Mouse (Mus musculus) stomach, embryonic 16.5 days (tissue): Measurements from ENCODE around the gene Alox12. TPM values are rescaled to one million over a fixed set of nuclear protein-coding genes. Genes with fewer than 3 reads are reported as not detected.

Experiments
- ATAC-seq: fragments of 200-750 bp; cut with Nextera tagmentation; 2 replicates; pipeline ENCODE4 v1.8.0; 2017; ENCODE audit warnings: moderate number of reproducible peaks, moderate TSS enrichment; ENCODE audit not compliant: insufficient read depth, low FRiP score
- H3K27ac ChIP-seq: fragments of 300-500 bp; sonication (generic); 2 replicates; pipeline ENCODE4 v1.5.1; 2014; ENCODE audit warnings: low read length
- H3K27me3 ChIP-seq: fragments of 300-500 bp; sonication (generic); 2 replicates; pipeline ENCODE4 v1.6.1; 2014; ENCODE audit warnings: low read length, control low read depth, mixed read lengths; ENCODE audit not compliant: control insufficient read depth, insufficient read depth
- H3K36me3 ChIP-seq: fragments of 300-500 bp; sonication (generic); 2 replicates; pipeline ENCODE4 v1.6.1; 2014; ENCODE audit warnings: low read length; ENCODE audit not compliant: control insufficient read depth, insufficient read depth
- H3K4me1 ChIP-seq: fragments of 300-500 bp; sonication (generic); 2 replicates; pipeline ENCODE4 v1.6.1; 2014; ENCODE audit warnings: low read length, control low read depth, mixed read lengths; ENCODE audit not compliant: control insufficient read depth, insufficient read depth
- H3K4me2 ChIP-seq: fragments of 300-500 bp; sonication (generic); 2 replicates; pipeline ENCODE4 v1.6.1; 2014; ENCODE audit warnings: low read depth, low read length, mixed read lengths
- H3K4me3 ChIP-seq: fragments of 300-500 bp; sonication (generic); replicated peaks from 2 replicates; pipeline ENCODE4 v1.5.1; 2014; ENCODE audit warnings: mild to moderate bottlenecking, low read length
- H3K9ac ChIP-seq: fragments of 300-500 bp; sonication (generic); 2 replicates; pipeline ENCODE4 v1.6.1; 2014; ENCODE audit warnings: low read length
- H3K9me3 ChIP-seq: fragments of 300-500 bp; sonication (generic); replicated peaks from 2 replicates; pipeline ENCODE4 v1.6.1; 2016; ENCODE audit warnings: low read length, control low read depth; ENCODE audit not compliant: control insufficient read depth
- WGBS: fragments of 180-500 bp; shearing (Covaris S2); extraction: QIAGEN DNeasy Blood & Tissue Kit; methylation state at CpG from one replicate; pipeline ENCODE4 v1.1.7; 2014; 5-methylcytosine and 5-hydroxymethylcytosine counted together
- polyA plus RNA-seq: library from polyadenylated mRNA; unstranded; fragments of >200 nt; fragmentation: Nextera tagmentation; extraction: Ambion mirVana; gene quantifications from 2 replicates; pipeline ENCODE4 v1.2.1, GENCODE M21; 2015

Alox12 gene
- 17.8 and 21.0 TPM in 2 replicates for polyA plus RNA-seq

DNA sequence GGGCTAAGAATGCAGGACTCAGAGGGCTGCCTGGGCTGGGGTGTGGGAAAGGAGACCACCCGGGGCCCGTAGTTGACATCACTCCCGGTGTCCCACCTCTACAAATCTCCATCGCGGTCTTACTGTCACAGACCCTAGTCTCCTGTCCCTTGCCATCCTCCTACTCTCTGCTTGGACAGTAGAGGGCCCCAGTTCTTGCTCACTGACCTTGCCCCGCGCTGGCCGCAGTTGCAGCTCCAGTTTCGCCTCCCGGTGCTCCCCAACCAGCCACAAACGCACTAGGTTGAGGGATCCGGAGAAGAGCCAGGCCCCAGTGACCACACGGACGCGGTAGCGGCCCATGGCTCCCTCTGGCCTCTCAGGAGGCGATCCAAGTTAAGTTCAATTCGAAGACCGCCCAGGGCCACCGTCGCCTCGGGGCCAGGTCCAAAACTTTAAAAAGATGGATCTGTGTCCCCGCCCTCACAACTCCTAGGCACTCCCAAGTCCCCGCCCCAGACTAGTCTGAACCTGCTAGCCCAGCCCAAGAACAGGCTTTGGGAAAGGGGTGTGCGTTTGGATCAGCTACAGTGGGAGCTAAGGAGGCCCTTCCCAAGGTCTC lies at the start of gene Alox12:
Gene Alox12 (minus strand): TSS at position 423 of the 601 bp plus-strand sequence.
- H3K27ac ChIP-seq, result peak within 1 kb of the TSS; percentile 66

DNA sequence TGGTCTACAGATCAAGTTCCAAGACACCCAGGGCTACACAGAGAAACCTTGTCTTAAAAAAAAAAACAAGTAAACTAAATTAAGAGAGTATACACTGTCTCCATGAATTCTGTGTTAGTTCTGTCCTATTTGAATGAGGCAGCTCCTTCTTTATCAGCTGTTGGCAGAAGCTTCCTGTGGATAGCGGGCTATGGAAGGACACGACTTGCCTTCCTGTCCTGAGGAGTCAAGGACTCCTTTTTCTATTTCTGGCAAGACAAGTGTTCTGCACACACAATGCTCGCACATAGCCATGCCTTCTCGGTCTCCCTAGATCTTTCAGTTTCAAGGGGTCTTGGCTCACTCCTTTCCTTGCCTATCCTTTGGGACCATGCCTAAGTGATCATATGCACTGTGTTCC lies 47.1 kb upstream of the Alox12 start:
- peaks cover 6% of the 10 kb centered on the region for H3K9me3 ChIP-seq
- H3K27ac ChIP-seq, result no peak overlapping the region
- no peak for ATAC-seq
- H3K36me3 ChIP-seq, result no peaks in the 10 kb centered on the region
- H3K27me3 ChIP-seq, result no peaks in the 10 kb centered on the region
- no peak overlapping the region for H3K4me2 ChIP-seq
- H3K9ac ChIP-seq, result no peak overlapping the region
- WGBS, result 82% methylated on average over 4 of the region's 4 CpGs
- no peak overlapping the region for H3K4me3 ChIP-seq
- 0 out of 2 replicates have a peak, but pooled peaks cover 4% of the 10 kb centered on the region for H3K4me1 ChIP-seq

More for the DNA sequence above, at the start of gene Alox12:
- Histone ChIP-seq H3K4me1 (peaks cover 9% of the 10 kb centered on the region; the same call in 1 of the 2 replicates), H3K27me3 (peaks cover 29% of the 10 kb centered on the region), H3K4me2 (peak within 1 kb of the TSS; percentile 61), H3K9ac (peak within 1 kb of the TSS; percentile 74), H3K4me3 (peak within 1 kb of the TSS; percentile 50), H3K36me3 (no peaks in the 10 kb centered on the region), H3K9me3 (no peaks in the 10 kb centered on the region)
- 2% methylated on average over 25 of the region's 25 CpGs for WGBS
- ATAC-seq, result peak; percentile 67; the same call in 1 of the 2 replicates

DNA sequence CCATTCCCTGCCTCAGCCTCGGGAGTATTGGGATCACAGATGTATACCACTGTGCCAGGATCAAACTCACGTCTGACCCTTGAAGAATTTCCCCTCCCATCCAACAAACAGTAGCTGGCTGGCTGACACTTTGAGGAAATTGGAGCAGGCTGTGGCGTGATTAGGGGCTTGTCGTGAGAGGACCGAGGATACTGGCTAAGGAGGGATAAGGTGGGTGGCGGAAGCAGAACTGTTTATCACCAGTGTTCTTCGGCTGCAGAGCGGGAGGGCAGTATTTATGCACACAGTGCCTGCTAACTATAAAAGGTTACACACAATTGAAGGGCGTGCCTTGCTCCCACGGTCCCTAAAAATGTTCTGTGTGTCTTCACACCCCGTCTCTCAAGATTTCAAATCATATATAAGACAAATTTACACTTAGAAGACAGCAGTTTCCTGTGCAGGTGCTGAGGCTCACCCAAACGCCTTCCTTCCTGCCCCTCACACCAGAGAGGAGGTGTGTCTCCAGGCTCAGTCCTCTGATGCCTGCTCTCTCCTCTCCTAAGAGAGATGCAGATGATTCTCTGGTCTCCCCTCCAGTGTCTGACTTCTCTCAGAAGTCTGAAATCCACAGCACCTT lies 42.8 kb upstream of the Alox12 start:
- Histone ChIP-seq H3K4me2 (no peak overlapping the region), H3K27ac (peak overlapping the region; percentile 45; the same call in 1 of the 2 replicates), H3K36me3 (no peaks in the 10 kb centered on the region), H3K9ac (no peak overlapping the region), H3K27me3 (no peaks in the 10 kb centered on the region), H3K4me1 (0 out of 2 replicates have a peak, but pooled peaks cover 4% of the 10 kb centered on the region), H3K4me3 (no peak overlapping the region), H3K9me3 (peaks cover 6% of the 10 kb centered on the region)
- 20% methylated on average over 12 of the region's 12 CpGs for WGBS
- ATAC-seq, result no peak

DNA sequence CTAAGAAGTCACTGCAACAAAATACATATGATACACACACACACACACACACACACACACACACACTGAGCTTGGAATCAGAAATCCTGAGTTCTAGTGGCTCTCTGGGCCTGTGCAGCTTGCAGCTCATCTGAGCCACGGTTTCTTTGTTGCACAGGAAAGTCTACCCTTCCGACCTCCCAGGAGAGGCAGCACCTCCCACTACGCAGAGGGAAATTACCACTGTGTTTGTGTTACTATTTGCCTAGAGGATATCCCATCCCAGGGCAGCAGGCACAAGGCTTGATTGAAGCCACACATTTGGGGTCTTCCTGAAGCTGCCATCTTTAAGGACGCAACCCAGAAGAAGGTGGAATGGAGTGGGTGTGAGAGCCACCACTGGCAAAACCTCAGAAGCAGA lies 42.3 kb upstream of the Alox12 start:
- H3K27ac ChIP-seq, result peak overlapping the region; percentile 45; the same call in 1 of the 2 replicates
- H3K36me3 ChIP-seq, result no peaks in the 10 kb centered on the region
- H3K4me3 ChIP-seq, result no peak overlapping the region
- H3K27me3 ChIP-seq, result no peaks in the 10 kb centered on the region
- 30% methylated on average over 4 of the region's 4 CpGs for WGBS
- no peak overlapping the region for H3K9ac ChIP-seq
- 0 out of 2 replicates have a peak, but pooled peaks cover 4% of the 10 kb centered on the region for H3K4me1 ChIP-seq
- H3K4me2 ChIP-seq, result no peak overlapping the region
- no peak for ATAC-seq
- H3K9me3 ChIP-seq, result peaks cover 6% of the 10 kb centered on the region

DNA sequence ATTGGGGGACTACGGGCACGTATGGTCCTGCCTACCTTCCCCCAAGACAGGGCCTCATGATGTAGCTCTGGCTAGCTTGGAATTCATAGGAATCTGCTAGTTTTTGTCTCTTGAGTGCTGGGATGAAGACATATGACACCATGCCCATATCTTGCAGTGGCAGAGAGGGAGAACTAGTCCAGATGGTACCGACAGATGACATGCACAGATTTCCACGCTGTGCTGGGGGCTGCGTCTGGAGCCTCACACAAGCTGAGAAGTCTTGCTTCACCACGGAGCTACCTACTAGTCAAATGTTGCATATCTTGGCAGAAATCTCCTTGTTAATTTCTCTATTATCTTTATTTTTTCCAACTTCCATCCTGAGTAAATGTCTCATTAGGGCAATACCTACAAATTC lies 38.7 kb upstream of the Alox12 start:
- no peaks in the 10 kb centered on the region for H3K9me3 ChIP-seq
- no peak for ATAC-seq
- H3K36me3 ChIP-seq, result no peaks in the 10 kb centered on the region
- no peak overlapping the region for H3K4me3 ChIP-seq
- H3K9ac ChIP-seq, result no peak overlapping the region
- WGBS, result 84% methylated on average over 6 of the region's 6 CpGs
- no peaks in the 10 kb centered on the region for H3K27me3 ChIP-seq
- H3K4me1 ChIP-seq, result 0 out of 2 replicates have a peak, but pooled peaks cover 4% of the 10 kb centered on the region
- H3K27ac ChIP-seq, result no peak overlapping the region
- no peak overlapping the region for H3K4me2 ChIP-seq

DNA sequence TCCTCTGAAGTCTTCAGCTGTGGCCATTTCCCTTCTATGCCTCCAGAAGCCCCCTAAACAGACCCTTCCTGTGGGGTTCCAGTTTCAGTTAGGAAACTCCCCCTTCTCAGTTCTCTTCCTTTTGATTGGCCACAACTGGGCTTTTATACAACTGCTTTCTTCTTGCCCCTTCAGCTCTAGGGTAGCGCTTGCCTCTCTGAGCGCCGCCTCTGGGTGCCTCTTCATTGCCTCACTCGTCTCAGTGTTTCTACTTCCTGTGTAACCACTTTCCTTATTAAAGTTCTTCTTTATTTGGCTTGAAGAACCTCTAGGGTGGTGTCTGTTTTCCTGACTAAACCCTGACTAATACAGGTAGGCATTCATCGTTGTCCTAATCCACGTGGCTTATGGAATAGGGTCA lies 36.1 kb upstream of the Alox12 start:
- Histone ChIP-seq H3K4me2 (no peak overlapping the region), H3K4me1 (no peaks in the 10 kb centered on the region), H3K36me3 (no peaks in the 10 kb centered on the region), H3K9ac (no peak overlapping the region), H3K27ac (no peak overlapping the region), H3K4me3 (no peak overlapping the region), H3K27me3 (no peaks in the 10 kb centered on the region), H3K9me3 (no peaks in the 10 kb centered on the region)
- 84% methylated on average over 6 of the region's 6 CpGs for WGBS
- ATAC-seq, result no peak

DNA sequence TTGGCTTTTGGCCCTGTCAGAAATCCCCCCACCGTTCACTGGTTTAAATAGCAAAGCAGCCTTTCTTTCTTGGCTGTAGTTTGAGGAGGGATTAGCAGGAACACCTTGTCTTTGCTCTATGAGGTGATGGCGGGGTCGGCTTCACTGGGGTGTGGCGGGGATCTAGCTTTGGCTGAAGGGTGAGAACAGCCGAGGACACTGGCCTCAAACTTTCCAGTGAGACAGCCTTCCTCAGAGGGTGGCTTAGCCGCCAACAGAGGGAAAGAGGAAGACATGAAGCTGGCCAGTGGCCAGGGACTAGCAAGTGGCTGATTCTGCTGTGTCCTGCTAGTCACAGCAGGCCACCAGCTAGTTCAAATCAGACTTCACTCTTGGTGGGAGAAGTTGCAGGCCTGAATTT lies 34.1 kb upstream of the Alox12 start:
- H3K9ac ChIP-seq, result no peak overlapping the region
- H3K9me3 ChIP-seq, result no peaks in the 10 kb centered on the region
- no peaks in the 10 kb centered on the region for H3K4me1 ChIP-seq
- ATAC-seq, result no peak
- peak overlapping the region; percentile 31 for H3K27ac ChIP-seq
- no peaks in the 10 kb centered on the region for H3K27me3 ChIP-seq
- H3K4me2 ChIP-seq, result no peak overlapping the region
- 30% methylated on average over 6 of the region's 6 CpGs for WGBS
- no peak overlapping the region for H3K4me3 ChIP-seq
- no peaks in the 10 kb centered on the region for H3K36me3 ChIP-seq

DNA sequence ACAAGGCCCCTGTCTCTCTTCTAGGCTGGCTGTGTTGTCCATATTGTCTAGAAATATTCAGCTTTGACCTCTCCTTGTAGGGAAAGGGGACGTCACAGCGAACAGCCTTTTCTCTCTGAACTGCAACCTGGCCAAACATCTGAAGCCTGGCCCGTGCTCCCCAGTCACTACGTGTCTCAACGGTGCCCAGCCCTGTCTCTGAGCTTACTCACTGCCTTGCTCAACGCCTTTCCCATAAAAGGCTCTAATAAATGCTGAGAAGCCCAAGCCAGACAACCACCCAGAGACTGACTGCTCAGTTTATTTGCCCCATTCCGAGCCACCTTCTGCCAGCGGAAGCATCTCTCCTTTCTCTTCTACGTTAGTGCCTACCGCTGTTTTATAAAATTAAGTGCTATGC lies 32.9 kb upstream of the Alox12 start:
- Histone ChIP-seq H3K4me1 (no peaks in the 10 kb centered on the region), H3K27ac (peak overlapping the region; percentile 43), H3K36me3 (no peaks in the 10 kb centered on the region), H3K4me3 (no peak overlapping the region), H3K9ac (no peak overlapping the region), H3K4me2 (no peak overlapping the region), H3K27me3 (no peaks in the 10 kb centered on the region), H3K9me3 (no peaks in the 10 kb centered on the region)
- peak; percentile 53; the same call in 1 of the 2 replicates for ATAC-seq
- 71% methylated on average over 10 of the region's 10 CpGs for WGBS

DNA sequence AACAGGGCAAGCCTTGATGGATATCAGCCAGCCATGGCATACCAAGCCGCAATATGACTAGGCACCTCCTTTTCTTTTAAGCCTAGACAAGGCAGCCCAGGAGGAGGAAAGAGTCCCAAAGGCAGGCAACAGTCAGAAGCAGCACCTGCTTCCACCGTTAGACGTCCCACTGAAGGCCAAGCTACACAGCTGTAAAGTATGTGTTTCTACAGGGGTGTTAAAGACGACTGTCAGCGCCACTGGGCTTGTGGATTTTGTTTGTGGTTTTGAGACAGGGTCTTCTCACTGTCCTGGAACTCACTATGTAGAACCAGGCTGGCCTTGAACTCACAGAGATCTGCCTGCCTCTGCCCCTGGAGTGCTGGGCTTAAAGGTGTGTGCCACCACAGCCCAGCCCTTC lies 30.5 kb upstream of the Alox12 start:
- ATAC-seq, result no peak
- Histone ChIP-seq H3K4me1 (no peaks in the 10 kb centered on the region), H3K4me3 (no peak overlapping the region), H3K27me3 (no peaks in the 10 kb centered on the region), H3K27ac (no peak overlapping the region), H3K9ac (no peak overlapping the region), H3K36me3 (no peaks in the 10 kb centered on the region), H3K9me3 (no peaks in the 10 kb centered on the region), H3K4me2 (no peak overlapping the region)
- WGBS, result 73% methylated on average over 5 of the region's 5 CpGs
